Mouse (Mus musculus) forebrain, embryonic 16.5 days (tissue): ENCODE results near the gene Mphosph9. TPM values are rescaled to one million over a fixed set of nuclear protein-coding genes. Genes with fewer than 3 reads are reported as not detected.

Experiments
- polyA plus RNA-seq: library from polyadenylated mRNA; unstranded; fragments of >200 nt; fragmentation: Nextera tagmentation; extraction: Ambion mirVana; gene quantifications from 2 replicates; pipeline ENCODE4 v1.2.1, GENCODE M21; 2015

Mphosph9 gene
- polyA plus RNA-seq, 1 experiment from 2014 or later, result 17.0 TPM

Other genes starting within 250 kb of the Mphosph9 start
- gene Abcb9, start 232.2 kb downstream of the Mphosph9 start, polyA plus RNA-seq, result 11.3 and 13.4 TPM in 2 replicates
- gene Ogfod2, start 215.7 kb downstream of the Mphosph9 start, polyA plus RNA-seq, result 37.4 and 38.6 TPM in 2 replicates
- gene Arl6ip4, start 211.9 kb downstream of the Mphosph9 start, polyA plus RNA-seq, result 66.1 and 71.0 TPM in 2 replicates
- 13.7 and 14.4 TPM in 2 replicates for gene Pitpnm2, start 78.2 kb downstream of the Mphosph9 start, polyA plus RNA-seq
- gene 2810006K23Rik, start 117 bp upstream of the Mphosph9 start, polyA plus RNA-seq, result 17.4 and 18.8 TPM in 2 replicates
- gene Cdk2ap1, start 35.1 kb upstream of the Mphosph9 start, polyA plus RNA-seq, result 60.5 and 74.2 TPM in 2 replicates
- 109 and 110 TPM in 2 replicates for gene Sbno1, start 98.0 kb upstream of the Mphosph9 start, polyA plus RNA-seq
- 21.5 and 21.9 TPM in 2 replicates for gene Kmt5a, start 112.0 kb upstream of the Mphosph9 start, polyA plus RNA-seq
- gene Rilpl2, start 150.4 kb upstream of the Mphosph9 start, polyA plus RNA-seq, result 26.4 and 28.0 TPM in 2 replicates
- 21.8 and 25.1 TPM in 2 replicates for gene Snrnp35, start 155.2 kb upstream of the Mphosph9 start, polyA plus RNA-seq
- gene Rilpl1, start 203.4 kb upstream of the Mphosph9 start, polyA plus RNA-seq, result 9.7 and 11.8 TPM in 2 replicates
- 397 and 404 TPM in 2 replicates for gene Tmed2, start 212.7 kb upstream of the Mphosph9 start, polyA plus RNA-seq
- 21.9 and 30.5 TPM in 2 replicates for gene Ddx55, start 224.9 kb upstream of the Mphosph9 start, polyA plus RNA-seq